ENCODE assay signal across 9 mouse cellular contexts in genomic region chr3:37073211-37073610, GRCm38 (mm10). TPM values are rescaled to one million over a fixed set of nuclear protein-coding genes. Genes with fewer than 3 reads are reported as not detected.
DNase-seq lines count a peak whose midpoint lies in the region; ATAC-seq lines count a peak whose summit lies in the region.
"Had no signal": no experiment of that assay in that cellular context is flagged by ENCODE, and none has a peak within 500 bp of the region (broad histone marks: within the 10 kb centered on the region; RNA-seq: fewer than 3 reads in every experiment).

No protein-coding gene starts in this region.

- no peaks in the 10 kb centered on the region for H3K27me3 ChIP-seq in limb, embryonic 10.5 days (ENCODE audit: low read depth, poor library complexity, severe bottlenecking)
- H3K27me3 ChIP-seq: embryonic facial prominence, embryonic 15.5 days had no signal

- no peaks in the 10 kb centered on the region for H3K4me1 ChIP-seq in limb, embryonic 10.5 days
- H3K4me1 ChIP-seq: embryonic facial prominence, embryonic 15.5 days had no signal

- no peak for ATAC-seq in granulocyte monocyte progenitor cell, adult 5-6 weeks (replicated peaks; ENCODE audit: poor library complexity, severe bottlenecking)

- DNase-seq in cerebellum, postnatal 14 days = peak; percentile 50 to 55
- DNase-seq in cerebellum, adult 18-20 months = no peak
- peak; percentile 12 for DNase-seq in thymus, postnatal 14 days
- DNase-seq in thymus, adult 18-20 months = no peak
- DNase-seq in heart, postnatal 4 days = peak; percentile 65
- DNase-seq in lung, postnatal 10 days = peak; percentile 77
- DNase-seq in limb, embryonic 10.5 days (ENCODE audit: low spot score) = no peak

- H3K9me3 ChIP-seq in limb, embryonic 10.5 days (replicated peaks) = no peaks in the 10 kb centered on the region
- H3K9me3 ChIP-seq: embryonic facial prominence, embryonic 15.5 days had no signal

- H3K27ac ChIP-seq in limb, embryonic 10.5 days = no peak overlapping the region
- H3K27ac ChIP-seq: embryonic facial prominence, embryonic 15.5 days had no signal

- no peaks in the 10 kb centered on the region for H3K36me3 ChIP-seq in limb, embryonic 10.5 days
- H3K36me3 ChIP-seq: embryonic facial prominence, embryonic 15.5 days had no signal

- H3K4me3 ChIP-seq in limb, embryonic 10.5 days = no peak overlapping the region
- H3K4me3 ChIP-seq: embryonic facial prominence, embryonic 15.5 days had no signal

RNA-seq across cellular contexts. Expression of gene Adad1, which starts 9.9 kb away (rescaled TPM):
- total RNA-seq in heart, postnatal 4 days (2021) = under 1 TPM in 1 of 2 experiments, not detected in 1; 0.14 TPM
- polyA plus RNA-seq in limb, embryonic 10.5 days (2016; fragmentation: Nextera tagmentation; extraction: Ambion mirVana) = 0.65 and 1.1 TPM in 2 replicates
- total RNA-seq in granulocyte monocyte progenitor cell, adult 5-6 weeks (2014; fragmentation: Nextera tagmentation) = not detected in 2 replicates
- not detected in 2 replicates for total RNA-seq in granulocyte monocyte progenitor cell, adult 5-6 weeks (2017)

RNA-seq across cellular contexts. Expression of gene Il2, which starts 52.5 kb away (rescaled TPM):
- total RNA-seq in heart, postnatal 4 days (2021) = not detected
- 0.18 TPM in 1 of 2 replicates, not detected in the other for polyA plus RNA-seq in limb, embryonic 10.5 days (2016; fragmentation: Nextera tagmentation; extraction: Ambion mirVana)
- total RNA-seq in granulocyte monocyte progenitor cell, adult 5-6 weeks (2014; fragmentation: Nextera tagmentation) = 1.5 TPM in 1 of 2 replicates, not detected in the other
- not detected in 2 replicates for total RNA-seq in granulocyte monocyte progenitor cell, adult 5-6 weeks (2017)

Comparison
In these comparisons a context has a peak if more than half of its experiments do, and no peak if none do; other contexts are left out.
1. DNase-seq: peak in cerebellum, postnatal 14 days (2 of 2), thymus, postnatal 14 days (single experiment), heart, postnatal 4 days (single experiment) and lung, postnatal 10 days (single experiment); none in cerebellum, adult 18-20 months (0 of 2), thymus, adult 18-20 months (0 of 2) and limb, embryonic 10.5 days (single experiment).